In genomic region chr4:149061432-149061718, GRCm38 (mm10) we compare ENCODE assay signal across 19 mouse cellular contexts. TPM values are rescaled to one million over a fixed set of nuclear protein-coding genes. Genes with fewer than 3 reads are reported as not detected.
A peak's percentile ranks its signal among the peaks of the same experiment; 100 is the strongest.
DNase-seq lines count a peak whose midpoint lies in the region; ATAC-seq lines count a peak whose summit lies in the region.
"Had no signal": no experiment of that assay in that cellular context is flagged by ENCODE, and none has a peak within 500 bp of the region (broad histone marks: within the 10 kb centered on the region; RNA-seq: fewer than 3 reads in every experiment).

No protein-coding gene starts in this region.

- WGBS in heart, embryonic 11.5 days (ENCODE audit: insufficient replicate concordance), result 59% methylated on average over 13 of the region's 13 CpGs
- 63% methylated on average over 13 of the region's 13 CpGs for WGBS in hindbrain, embryonic 12.5 days
- WGBS in hindbrain, embryonic 14.5 days, result 61% methylated on average over 13 of the region's 13 CpGs
- 51% methylated on average over 13 of the region's 13 CpGs for WGBS in neural tube, embryonic 13.5 days

- no peaks in the 10 kb centered on the region for H3K9me3 ChIP-seq in heart, embryonic 11.5 days (replicated peaks; ENCODE audit: control insufficient read depth, low read length)
- no peaks in the 10 kb centered on the region for H3K9me3 ChIP-seq in hindbrain, embryonic 12.5 days (replicated peaks)
- no peaks in the 10 kb centered on the region for H3K9me3 ChIP-seq in hindbrain, embryonic 14.5 days (ENCODE audit: control insufficient read depth, low read length)
- no peaks in the 10 kb centered on the region for H3K9me3 ChIP-seq in neural tube, embryonic 13.5 days
- H3K9me3 ChIP-seq: embryonic facial prominence, embryonic 13.5 days; forebrain, embryonic 12.5 days; hindbrain, embryonic 15.5 days had no signal

- H3K27me3 ChIP-seq in heart, embryonic 11.5 days (ENCODE audit: control insufficient read depth, insufficient read depth, low read length), result no peaks in the 10 kb centered on the region
- H3K27me3 ChIP-seq in hindbrain, embryonic 12.5 days, result no peaks in the 10 kb centered on the region
- H3K27me3 ChIP-seq in hindbrain, embryonic 14.5 days (ENCODE audit: control insufficient read depth, insufficient read depth, low read length), result no peaks in the 10 kb centered on the region
- no peaks in the 10 kb centered on the region for H3K27me3 ChIP-seq in neural tube, embryonic 13.5 days
- H3K27me3 ChIP-seq: embryonic facial prominence, embryonic 13.5 days had no signal

- no peaks in the 10 kb centered on the region for H3K36me3 ChIP-seq in heart, embryonic 11.5 days (ENCODE audit: control insufficient read depth, insufficient read depth, low read length)
- H3K36me3 ChIP-seq in hindbrain, embryonic 12.5 days, result no peaks in the 10 kb centered on the region
- no peaks in the 10 kb centered on the region for H3K36me3 ChIP-seq in hindbrain, embryonic 14.5 days (replicated peaks; ENCODE audit: control insufficient read depth, insufficient read depth)
- no peaks in the 10 kb centered on the region for H3K36me3 ChIP-seq in neural tube, embryonic 13.5 days
- H3K36me3 ChIP-seq: embryonic facial prominence, embryonic 13.5 days; forebrain, embryonic 12.5 days; hindbrain, embryonic 15.5 days had no signal

- no peak overlapping the region for H3K9ac ChIP-seq in heart, embryonic 11.5 days (ENCODE audit: low read depth, low read length)
- no peak overlapping the region for H3K9ac ChIP-seq in hindbrain, embryonic 12.5 days
- no peak overlapping the region for H3K9ac ChIP-seq in hindbrain, embryonic 14.5 days
- peak overlapping the region; percentile 38; the same call in 1 of the 2 replicates for H3K9ac ChIP-seq in neural tube, embryonic 13.5 days
- H3K9ac ChIP-seq: embryonic facial prominence, embryonic 13.5 days; forebrain, embryonic 12.5 days; hindbrain, embryonic 15.5 days had no signal

- peak overlapping the region; percentile 18; the same call in 1 of the 2 replicates for H3K4me2 ChIP-seq in heart, embryonic 11.5 days
- no peak overlapping the region for H3K4me2 ChIP-seq in hindbrain, embryonic 12.5 days (replicated peaks)
- H3K4me2 ChIP-seq in hindbrain, embryonic 14.5 days (replicated peaks), result no peak overlapping the region
- peak overlapping the region; percentile 27; the same call in 1 of the 2 replicates for H3K4me2 ChIP-seq in neural tube, embryonic 13.5 days
- H3K4me2 ChIP-seq: embryonic facial prominence, embryonic 13.5 days; forebrain, embryonic 12.5 days had no signal

- H3K27ac ChIP-seq in heart, embryonic 11.5 days (ENCODE audit: low read depth, low read length), result no peak overlapping the region
- peak overlapping the region; percentile 48; the same call in 1 of the 2 replicates for H3K27ac ChIP-seq in hindbrain, embryonic 12.5 days
- no peak overlapping the region; the same call in 1 of the 2 replicates for H3K27ac ChIP-seq in hindbrain, embryonic 14.5 days
- peak overlapping the region; percentile 83 for H3K27ac ChIP-seq in neural tube, embryonic 13.5 days (replicated peaks)
- H3K27ac ChIP-seq: embryonic facial prominence, embryonic 13.5 days; forebrain, embryonic 12.5 days; gastrocnemius, adult 2 months had no signal

- no peak overlapping the region for H3K4me3 ChIP-seq in heart, embryonic 11.5 days (ENCODE audit: low read depth, low read length)
- no peak overlapping the region for H3K4me3 ChIP-seq in hindbrain, embryonic 12.5 days
- H3K4me3 ChIP-seq in hindbrain, embryonic 14.5 days (replicated peaks; ENCODE audit: low read length), result no peak overlapping the region
- no peak overlapping the region for H3K4me3 ChIP-seq in neural tube, embryonic 13.5 days
- H3K4me3 ChIP-seq: embryonic facial prominence, embryonic 13.5 days; forebrain, embryonic 12.5 days; gastrocnemius, adult 2 months; hindbrain, embryonic 15.5 days had no signal

- peaks cover 34% of the 10 kb centered on the region for H3K4me1 ChIP-seq in heart, embryonic 11.5 days (ENCODE audit: control insufficient read depth, insufficient read depth, low read length)
- peaks cover 54% of the 10 kb centered on the region for H3K4me1 ChIP-seq in hindbrain, embryonic 12.5 days
- peaks cover 45% of the 10 kb centered on the region for H3K4me1 ChIP-seq in hindbrain, embryonic 14.5 days (replicated peaks; ENCODE audit: control insufficient read depth, insufficient read depth, low read length)
- H3K4me1 ChIP-seq in neural tube, embryonic 13.5 days (replicated peaks), result peaks cover 83% of the 10 kb centered on the region

- no peak for ATAC-seq in heart, embryonic 11.5 days (replicated peaks; ENCODE audit: insufficient number of reproducible peaks, low FRiP score, low TSS enrichment)
- no peak for ATAC-seq in hindbrain, embryonic 12.5 days (ENCODE audit: low FRiP score)
- ATAC-seq in hindbrain, embryonic 14.5 days (ENCODE audit: low FRiP score), result no peak
- ATAC-seq in neural tube, embryonic 13.5 days (ENCODE audit: low read depth), result no peak; the same call in 1 of the 2 replicates
- ATAC-seq: inflammation-experienced regulatory T-cells, adult 6 months; intestine, postnatal 0 days had no signal

- no peak for DNase-seq in heart, adult 18-20 months
- no peak for DNase-seq in hindbrain, embryonic 14.5 days (ENCODE audit: low spot score)
- DNase-seq in neural tube, embryonic 10.5 days (ENCODE audit: extremely low spot score, low spot score), result no peak
- no peak for DNase-seq in B cell, adult 2 months
- DNase-seq: adrenal gland, postnatal 14 days; cerebellum, adult 18-20 months; cerebellum, adult 9-11 months; cerebellum, postnatal 36 days; gastrocnemius, adult 2 months; gastrocnemius, postnatal 25 days; kidney, adult 8-10 months had no signal

RNA-seq across cellular contexts. Expression of gene Pex14, which starts 38.3 kb away (rescaled TPM):
- polyA plus RNA-seq in heart, embryonic 11.5 days (2014; fragmentation: Nextera tagmentation; extraction: Ambion mirVana), result 33.5 and 37.2 TPM in 2 replicates
- 10 to 100 TPM; 21.2 to 22.6 TPM for total RNA-seq in heart, adult 18-20 months (2021)
- polyA plus RNA-seq in hindbrain, embryonic 12.5 days (2016; fragmentation: Nextera tagmentation; extraction: Ambion mirVana), result 49.4 and 55.5 TPM in 2 replicates
- polyA plus RNA-seq in hindbrain, embryonic 14.5 days (2014; fragmentation: Nextera tagmentation; extraction: Ambion mirVana), result 46.7 and 47.0 TPM in 2 replicates
- 50.5 and 52.9 TPM in 2 replicates for polyA plus RNA-seq in neural tube, embryonic 13.5 days (2015; fragmentation: Nextera tagmentation; extraction: Ambion mirVana)

RNA-seq across cellular contexts. Expression of gene Dffa, which starts 42.6 kb away (rescaled TPM):
- polyA plus RNA-seq in heart, embryonic 11.5 days (2014; fragmentation: Nextera tagmentation; extraction: Ambion mirVana), result 34.2 and 35.9 TPM in 2 replicates
- total RNA-seq in heart, adult 18-20 months (2021), result 10 to 100 TPM; 37.8 to 45.1 TPM
- polyA plus RNA-seq in hindbrain, embryonic 12.5 days (2016; fragmentation: Nextera tagmentation; extraction: Ambion mirVana), result 30.2 and 30.6 TPM in 2 replicates
- polyA plus RNA-seq in hindbrain, embryonic 14.5 days (2014; fragmentation: Nextera tagmentation; extraction: Ambion mirVana), result 20.1 and 20.8 TPM in 2 replicates
- polyA plus RNA-seq in neural tube, embryonic 13.5 days (2015; fragmentation: Nextera tagmentation; extraction: Ambion mirVana), result 32.8 and 35.6 TPM in 2 replicates

Comparison
In these comparisons a context has a peak if more than half of its experiments do, and no peak if none do; other contexts are left out.
1. H3K27ac ChIP-seq: peak in hindbrain, embryonic 12.5 days (single experiment) and neural tube, embryonic 13.5 days (single experiment); none in heart, embryonic 11.5 days (single experiment) and hindbrain, embryonic 14.5 days (single experiment).
2. H3K4me2 ChIP-seq: peak in heart, embryonic 11.5 days (single experiment) and neural tube, embryonic 13.5 days (single experiment); none in hindbrain, embryonic 12.5 days (single experiment) and hindbrain, embryonic 14.5 days (single experiment).